Mouse (Mus musculus): Measurements from ENCODE around the gene Sh3bp4.

Gene Sh3bp4

GRCm38 (mm10) chr1:89071371-89072142 is 1.3 kb downstream of the Sh3bp4 start:
- DNase-seq: no peak

- DNase-seq: no peak
Observed at GRCm38 (mm10) chr1:89072143-89072990, 2.2 kb downstream of the Sh3bp4 start.

- DNase-seq: no peak
Observed at GRCm38 (mm10) chr1:89073291-89073846, 3.2 kb downstream of the Sh3bp4 start.

GRCm38 (mm10) chr1:89074678-89075077 is 4.5 kb downstream of the Sh3bp4 start:
- DNase-seq: no peak

GRCm38 (mm10) chr1:89075120-89075519 is 4.9 kb downstream of the Sh3bp4 start:
- no peak for DNase-seq

GRCm38 (mm10) chr1:89076777-89077176 is 6.6 kb downstream of the Sh3bp4 start:
- no peak for DNase-seq

GRCm38 (mm10) chr1:89078240-89078639 is 8.0 kb downstream of the Sh3bp4 start:
- no peak for DNase-seq

- DNase-seq: no peak
Observed at GRCm38 (mm10) chr1:89078730-89079129, 8.5 kb downstream of the Sh3bp4 start.

- DNase-seq: no peak
Observed at GRCm38 (mm10) chr1:89079239-89079638, 9.0 kb downstream of the Sh3bp4 start.

GRCm38 (mm10) chr1:89080371-89080770 is 10.2 kb downstream of the Sh3bp4 start:
- DNase-seq: no peak

GRCm38 (mm10) chr1:89080795-89081194 is 10.6 kb downstream of the Sh3bp4 start:
- DNase-seq: no peak

GRCm38 (mm10) chr1:89081371-89081770 is 11.2 kb downstream of the Sh3bp4 start:
- no peak for DNase-seq

GRCm38 (mm10) chr1:89082171-89082882 is 12.1 kb downstream of the Sh3bp4 start:
- DNase-seq: no peak

- DNase-seq: peak in 1 of 2 experiments; percentile 15
Observed at GRCm38 (mm10) chr1:89086575-89087153, 16.4 kb downstream of the Sh3bp4 start.

- peak in 1 of 2 experiments; percentile 41 for DNase-seq
Observed at GRCm38 (mm10) chr1:89088144-89088543, 17.9 kb downstream of the Sh3bp4 start.

GRCm38 (mm10) chr1:89088748-89089288 is 18.6 kb downstream of the Sh3bp4 start:
- DNase-seq: peak in 1 of 2 experiments; percentile 10

GRCm38 (mm10) chr1:89089821-89090600 is 19.8 kb downstream of the Sh3bp4 start:
- peak in 1 of 2 experiments; percentile 59 for DNase-seq

- peak in 1 of 2 experiments; percentile 43 for DNase-seq
Observed at GRCm38 (mm10) chr1:89090676-89091075, 20.5 kb downstream of the Sh3bp4 start.

GRCm38 (mm10) chr1:89092019-89092418 is 21.8 kb downstream of the Sh3bp4 start:
- DNase-seq: no peak

GRCm38 (mm10) chr1:89092442-89092991 is 22.3 kb downstream of the Sh3bp4 start:
- peak; percentile 73 to 83 for DNase-seq

GRCm38 (mm10) chr1:89093696-89094095 is 23.5 kb downstream of the Sh3bp4 start:
- no peak for DNase-seq

Measured in lung, postnatal 4 days (tissue).